Mouse (Mus musculus) myocyte (in vitro differentiated cells): ENCODE data around the gene Il13. TPM values are rescaled to one million over a fixed set of nuclear protein-coding genes. Genes with fewer than 3 reads are reported as not detected.

Experiments
- H3K27me3 ChIP-seq: one replicate; pipeline ENCODE4 v1.6.1; 2011; ENCODE audit not compliant: control insufficient read depth, insufficient read depth, insufficient read length
- H3K36me3 ChIP-seq: one replicate; pipeline ENCODE4 v1.6.1; 2011; ENCODE audit not compliant: control insufficient read depth, insufficient read depth
- H3K4me2 ChIP-seq: one replicate; pipeline ENCODE4 v1.6.1; 2011; ENCODE audit warnings: low read depth, control low read depth
- H3K4me3 ChIP-seq: one replicate; pipeline ENCODE4 v1.5.1; 2011; ENCODE audit warnings: mild to moderate bottlenecking, control low read depth, moderate library complexity
- H3K79me2 ChIP-seq: one replicate; pipeline ENCODE4 v1.6.1; 2011; ENCODE audit not compliant: control insufficient read depth, insufficient read depth
- H3ac ChIP-seq: one replicate; pipeline ENCODE4 v1.6.1; 2011; ENCODE audit not compliant: control insufficient read depth, insufficient read length
- CEBPB ChIP-seq: IDR thresholded peaks from 2 replicates; pipeline ENCODE4 v1.6.1; 2011; ENCODE audit warnings: mild to moderate bottlenecking, moderate library complexity; ENCODE audit not compliant: poor library complexity, insufficient read depth, severe bottlenecking
- E2F4 ChIP-seq: IDR thresholded peaks from one replicate; pipeline ENCODE4 v1.6.1; 2011; ENCODE audit warnings: mild to moderate bottlenecking, control low read depth, moderate library complexity; ENCODE audit not compliant: insufficient read depth
- MAX ChIP-seq: IDR thresholded peaks from one replicate; pipeline ENCODE4 v1.6.1; 2011; ENCODE audit warnings: low read depth, mild to moderate bottlenecking, control low read depth
- MYOD1 ChIP-seq, 3 experiments: IDR thresholded peaks; one replicate each; pipeline ENCODE4 v1.6.1; 2011; ENCODE audit warnings: control low read depth in 2 of 3, low read depth in 2 of 3, mild to moderate bottlenecking in 2 of 3, moderate library complexity in 1 of 3; ENCODE audit not compliant: insufficient read length in 2 of 3, control insufficient read depth in 1 of 3
- MYOG ChIP-seq, 3 experiments: IDR thresholded peaks; one replicate each; pipeline ENCODE4 v1.6.1; 2011; ENCODE audit warnings: control low read depth in 2 of 3, low read depth in 2 of 3, mild to moderate bottlenecking in 2 of 3; ENCODE audit not compliant: insufficient read length in 2 of 3, control insufficient read depth in 1 of 3, insufficient read depth in 1 of 3
- POLR2A ChIP-seq: IDR thresholded peaks from one replicate; pipeline ENCODE4 v1.6.1; 2011; ENCODE audit warnings: low read depth, mild to moderate bottlenecking, control low read depth, moderate library complexity; ENCODE audit not compliant: insufficient read length
- POLR2AphosphoS2 ChIP-seq: IDR thresholded peaks from one replicate; pipeline ENCODE4 v1.6.1; 2011; ENCODE audit warnings: low read depth, control low read depth; ENCODE audit not compliant: insufficient read length
- REST ChIP-seq: IDR thresholded peaks from one replicate; pipeline ENCODE4 v1.6.1; 2011; ENCODE audit warnings: mild to moderate bottlenecking, control low read depth, moderate library complexity; ENCODE audit not compliant: insufficient read depth, insufficient read length
- SRF ChIP-seq: IDR thresholded peaks from one replicate; pipeline ENCODE4 v1.6.1; 2011; ENCODE audit warnings: low read depth; ENCODE audit not compliant: control insufficient read depth, insufficient read length
- TCF12 ChIP-seq: IDR thresholded peaks from one replicate; pipeline ENCODE4 v1.6.1; 2011; ENCODE audit warnings: mild to moderate bottlenecking, control low read depth; ENCODE audit not compliant: poor library complexity, insufficient read depth, severe bottlenecking
- TCF3 ChIP-seq: IDR thresholded peaks from one replicate; pipeline ENCODE4 v1.6.1; 2011; ENCODE audit warnings: low read depth, control low read depth; ENCODE audit not compliant: insufficient read length
- USF1 ChIP-seq: IDR thresholded peaks from one replicate; pipeline ENCODE4 v1.6.1; 2011; ENCODE audit warnings: low read depth, mild to moderate bottlenecking, control low read depth, moderate library complexity
- polyA plus RNA-seq: library from polyadenylated mRNA; unstranded; fragments of >200 nt; fragmentation: generic; extraction: Trizol; gene quantifications from one replicate; pipeline ENCODE4 v1.2.1, GENCODE M21; 2012; ENCODE audit warnings: missing spikeins

Gene Il13
- polyA plus RNA-seq, 1 experiment, result not detected

- Histone ChIP-seq H3K79me2 (no peaks in the 10 kb centered on the region), H3K4me3 (no peak overlapping the region), H3K36me3 (no peaks in the 10 kb centered on the region), H3ac (no peak overlapping the region), H3K4me2 (no peak overlapping the region), H3K27me3 (peaks cover 28% of the 10 kb centered on the region)
- TF ChIP-seq REST (no peak), TCF3 (no peak), MYOD1 (IDR thresholded peaks at IDR 0.05; ENCODE audit: control insufficient read depth in 1 of 3, insufficient read length in 2 of 3, low read depth in 2 of 3) (no peak), MAX (no peak), POLR2AphosphoS2 (no peak), TCF12 (no peak), POLR2A (no peak), SRF (no peak), MYOG (IDR thresholded peaks at IDR 0.05; ENCODE audit: control insufficient read depth in 1 of 3, insufficient read depth in 1 of 3, insufficient read length in 2 of 3, low read depth in 2 of 3) (no peak), E2F4 (no peak), CEBPB (no peak), USF1 (no peak)
These were observed 14.4 kb downstream of the Il13 start for GRCm38 (mm10) chr11:53620094-53620493.

- H3ac ChIP-seq, result no peak overlapping the region
- no peaks in the 10 kb centered on the region for H3K36me3 ChIP-seq
These were observed 15.1 kb downstream of the Il13 start for GRCm38 (mm10) chr11:53619428-53619827.

GRCm38 (mm10) chr11:53618619-53619198 lies 15.8 kb downstream of the Il13 start, which contains the start of gene Il4:
Gene Il4 (minus strand): TSS chr11:53618669.
- TF ChIP-seq TCF12 (no peak), POLR2A (no peak), E2F4 (no peak), MYOD1 (IDR thresholded peaks at IDR 0.05; ENCODE audit: control insufficient read depth in 1 of 3, insufficient read length in 2 of 3, low read depth in 2 of 3) (no peak), MYOG (IDR thresholded peaks at IDR 0.05; ENCODE audit: control insufficient read depth in 1 of 3, insufficient read depth in 1 of 3, insufficient read length in 2 of 3, low read depth in 2 of 3) (no peak), USF1 (no peak), TCF3 (no peak), POLR2AphosphoS2 (no peak), MAX (no peak), CEBPB (no peak), SRF (no peak), REST (no peak)
- Histone ChIP-seq H3ac (no peak within 1 kb of the TSS), H3K36me3 (no peaks in the 10 kb centered on the region), H3K4me2 (no peak within 1 kb of the TSS), H3K79me2 (no peaks in the 10 kb centered on the region), H3K4me3 (no peak within 1 kb of the TSS), H3K27me3 (peaks cover 34% of the 10 kb centered on the region)

More at GRCm38 (mm10) chr11:53619428-53619827, 15.1 kb downstream of the Il13 start:
- Histone ChIP-seq H3K4me3 (no peak overlapping the region), H3K27me3 (peaks cover 31% of the 10 kb centered on the region), H3K4me2 (no peak overlapping the region), H3K79me2 (no peaks in the 10 kb centered on the region)
- TF ChIP-seq SRF (no peak), TCF12 (no peak), USF1 (no peak), POLR2A (no peak), TCF3 (no peak), CEBPB (no peak), E2F4 (no peak), MYOG (IDR thresholded peaks at IDR 0.05; ENCODE audit: control insufficient read depth in 1 of 3, insufficient read depth in 1 of 3, insufficient read length in 2 of 3, low read depth in 2 of 3) (no peak)

- Histone ChIP-seq H3ac (no peak overlapping the region), H3K27me3 (peaks cover 34% of the 10 kb centered on the region), H3K36me3 (no peaks in the 10 kb centered on the region), H3K4me3 (no peak overlapping the region), H3K4me2 (no peak overlapping the region), H3K79me2 (no peaks in the 10 kb centered on the region)
- TF ChIP-seq POLR2AphosphoS2 (no peak), MYOG (IDR thresholded peaks at IDR 0.05; ENCODE audit: control insufficient read depth in 1 of 3, insufficient read depth in 1 of 3, insufficient read length in 2 of 3, low read depth in 2 of 3) (no peak), REST (no peak), POLR2A (no peak), MYOD1 (IDR thresholded peaks at IDR 0.05; ENCODE audit: control insufficient read depth in 1 of 3, insufficient read length in 2 of 3, low read depth in 2 of 3) (no peak), MAX (no peak), USF1 (no peak), TCF12 (no peak), CEBPB (no peak), E2F4 (no peak), TCF3 (no peak), SRF (no peak)
These were observed 16.9 kb downstream of the Il13 start for GRCm38 (mm10) chr11:53617562-53618109.
